Mouse (Mus musculus): Measurements from ENCODE around the gene Nav1.

DNA sequence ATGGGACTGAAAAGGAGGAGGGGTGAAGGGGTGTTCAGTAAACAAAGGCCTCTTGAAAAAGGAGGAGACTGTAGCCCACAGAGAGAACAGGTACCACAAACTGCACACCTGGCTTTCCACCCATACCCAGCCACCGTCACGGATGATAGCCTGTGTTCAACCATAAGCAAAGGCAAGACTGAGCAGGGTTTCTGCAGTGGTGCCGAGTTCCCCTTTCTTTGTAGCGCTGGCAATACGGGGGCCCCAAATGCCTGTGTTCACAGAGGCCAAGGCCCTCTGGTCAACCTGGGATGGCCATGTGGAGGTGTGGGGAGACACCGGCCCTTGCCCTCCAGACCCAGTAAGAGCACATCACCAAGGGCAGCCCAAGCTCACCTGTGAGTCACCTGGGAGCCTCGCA, 70.3 kb downstream of the Nav1 start:
- TF ChIP-seq EP300 (IDR thresholded peaks at IDR 0.05; ENCODE audit: insufficient read depth, low read depth, low read length) (no peak), CTCF (IDR thresholded peaks at IDR 0.05; ENCODE audit: low read depth, low read length) (no peak), POLR2A (IDR thresholded peaks at IDR 0.05; ENCODE audit: insufficient read depth, low read length) (no peak)
